Mouse (Mus musculus): Measurements from ENCODE around the gene Tstd1. TPM values are rescaled to one million over a fixed set of nuclear protein-coding genes. Genes with fewer than 3 reads are reported as not detected.

Gene Tstd1
- total and polyA plus RNA-seq, 2 experiments from 2014 or later = 2.3 TPM; not detected in 1

GRCm38 (mm10) chr1:171425126-171425525 is 6.5 kb downstream of the Tstd1 start:
- ATAC-seq = no peak
- peaks cover 3% of the 10 kb centered on the region; the same call in 1 of the 2 replicates for H3K9me3 ChIP-seq (ENCODE audit: low read length)
- DNase-seq (ENCODE audit: low spot score) = no peak
- H3K4me3 ChIP-seq (ENCODE audit: low read length) = no peak overlapping the region
- no peaks in the 10 kb centered on the region; the same call in 1 of the 2 replicates for H3K36me3 ChIP-seq (ENCODE audit: insufficient read depth, low read length)
- no peak overlapping the region for H3K9ac ChIP-seq (replicated peaks; ENCODE audit: low read length)
- no peaks in the 10 kb centered on the region for H3K4me1 ChIP-seq (ENCODE audit: insufficient read depth, low read length)
- H3K27me3 ChIP-seq (ENCODE audit: insufficient read depth, low read length) = no peaks in the 10 kb centered on the region
- WGBS = 86% methylated on average over 4 of the region's 4 CpGs
- no peak overlapping the region for H3K4me2 ChIP-seq (ENCODE audit: low read depth, low read length)
- H3K27ac ChIP-seq = no peak overlapping the region
- no peak for TF ChIP-seq CTCF (IDR thresholded peaks at IDR 0.05; ENCODE audit: low read depth)

- DNase-seq (ENCODE audit: low spot score) (no peak), ATAC-seq (no peak)
- Histone ChIP-seq H3K4me1 (ENCODE audit: insufficient read depth, low read length) (0 out of 2 replicates have a peak, but pooled peaks cover 2% of the 10 kb centered on the region), H3K4me2 (ENCODE audit: low read depth, low read length) (no peak overlapping the region), H3K27me3 (ENCODE audit: insufficient read depth, low read length) (no peaks in the 10 kb centered on the region), H3K9me3 (ENCODE audit: low read length) (peaks cover 3% of the 10 kb centered on the region; the same call in 1 of the 2 replicates), H3K36me3 (ENCODE audit: insufficient read depth, low read length) (no peaks in the 10 kb centered on the region), H3K9ac (replicated peaks; ENCODE audit: low read length) (no peak overlapping the region), H3K27ac (no peak overlapping the region), H3K4me3 (ENCODE audit: low read length) (no peak overlapping the region)
- no peak for TF ChIP-seq CTCF (IDR thresholded peaks at IDR 0.05; ENCODE audit: low read depth)
- 82% methylated on average over 5 of the region's 5 CpGs for WGBS
These were observed 13.5 kb downstream of the Tstd1 start for GRCm38 (mm10) chr1:171432158-171432557.

GRCm38 (mm10) chr1:171435288-171435814 is 16.7 kb downstream of the Tstd1 start:
- WGBS = 62% methylated on average over 7 of the region's 7 CpGs
- ATAC-seq = no peak

GRCm38 (mm10) chr1:171435974-171436373 is 17.3 kb downstream of the Tstd1 start:
- no peaks in the 10 kb centered on the region for H3K27me3 ChIP-seq (ENCODE audit: insufficient read depth, low read length)
- no peak overlapping the region for H3K4me2 ChIP-seq (ENCODE audit: low read depth, low read length)
- TF ChIP-seq CTCF (IDR thresholded peaks at IDR 0.05; ENCODE audit: low read depth) = no peak
- ATAC-seq (no peak), DNase-seq (ENCODE audit: low spot score) (no peak)
- H3K27ac ChIP-seq = no peak overlapping the region
- no peaks in the 10 kb centered on the region for H3K36me3 ChIP-seq (ENCODE audit: insufficient read depth, low read length)
- 73% methylated on average over 1 of the region's 1 CpGs for WGBS
- H3K9ac ChIP-seq (replicated peaks; ENCODE audit: low read length) = no peak overlapping the region
- H3K4me1 ChIP-seq (ENCODE audit: insufficient read depth, low read length) = 0 out of 2 replicates have a peak, but pooled peaks cover 5% of the 10 kb centered on the region
- H3K9me3 ChIP-seq (ENCODE audit: low read length) = no peaks in the 10 kb centered on the region
- no peak overlapping the region for H3K4me3 ChIP-seq (ENCODE audit: low read length)

More at GRCm38 (mm10) chr1:171435288-171435814, 16.7 kb downstream of the Tstd1 start:
- H3K4me1 ChIP-seq (ENCODE audit: insufficient read depth, low read length) = 0 out of 2 replicates have a peak, but pooled peaks cover 5% of the 10 kb centered on the region
- no peak for TF ChIP-seq CTCF (IDR thresholded peaks at IDR 0.05; ENCODE audit: low read depth)
- no peak overlapping the region for H3K9ac ChIP-seq (replicated peaks; ENCODE audit: low read length)
- no peaks in the 10 kb centered on the region for H3K9me3 ChIP-seq (ENCODE audit: low read length)
- H3K4me2 ChIP-seq (ENCODE audit: low read depth, low read length) = no peak overlapping the region
- no peak overlapping the region for H3K4me3 ChIP-seq (ENCODE audit: low read length)
- DNase-seq (ENCODE audit: low spot score) = no peak
- no peaks in the 10 kb centered on the region for H3K27me3 ChIP-seq (ENCODE audit: insufficient read depth, low read length)
- H3K36me3 ChIP-seq (ENCODE audit: insufficient read depth, low read length) = no peaks in the 10 kb centered on the region
- no peak overlapping the region for H3K27ac ChIP-seq

GRCm38 (mm10) chr1:171437264-171438013 is 18.8 kb downstream of the Tstd1 start, which contains the start of gene F11r:
Gene F11r, plus strand, starts transcription at chr1:171437535.
- no peaks in the 10 kb centered on the region for H3K36me3 ChIP-seq (ENCODE audit: insufficient read depth, low read length)
- peak within 1 kb of the TSS; percentile 51; the same call in 1 of the 2 replicates for H3K9ac ChIP-seq (replicated peaks; ENCODE audit: low read length)
- H3K4me3 ChIP-seq (ENCODE audit: low read length) = peak within 1 kb of the TSS; percentile 42
- H3K4me1 ChIP-seq (ENCODE audit: insufficient read depth, low read length) = 0 out of 2 replicates have a peak, but pooled peaks cover 5% of the 10 kb centered on the region
- ATAC-seq = peak; percentile 72
- peak; percentile 15; the same call in 1 of the 2 replicates for TF ChIP-seq CTCF (IDR thresholded peaks at IDR 0.05; ENCODE audit: low read depth)
- H3K27me3 ChIP-seq (ENCODE audit: insufficient read depth, low read length) = no peaks in the 10 kb centered on the region
- 2% methylated on average over 46 of the region's 46 CpGs for WGBS
- H3K27ac ChIP-seq = no peak within 1 kb of the TSS
- H3K9me3 ChIP-seq (ENCODE audit: low read length) = no peaks in the 10 kb centered on the region
- peak within 1 kb of the TSS; percentile 55 for H3K4me2 ChIP-seq (ENCODE audit: low read depth, low read length)
- DNase-seq (ENCODE audit: low spot score) = peak; percentile 63

- Histone ChIP-seq H3K27ac (no peak overlapping the region), H3K9ac (replicated peaks; ENCODE audit: low read length) (peak overlapping the region; percentile 51; the same call in 1 of the 2 replicates), H3K9me3 (ENCODE audit: low read length) (no peaks in the 10 kb centered on the region), H3K4me2 (ENCODE audit: low read depth, low read length) (peak overlapping the region; percentile 55), H3K4me1 (ENCODE audit: insufficient read depth, low read length) (0 out of 2 replicates have a peak, but pooled peaks cover 5% of the 10 kb centered on the region), H3K36me3 (ENCODE audit: insufficient read depth, low read length) (no peaks in the 10 kb centered on the region), H3K27me3 (ENCODE audit: insufficient read depth, low read length) (no peaks in the 10 kb centered on the region), H3K4me3 (ENCODE audit: low read length) (peak overlapping the region; percentile 42)
- WGBS = 8% methylated on average over 18 of the region's 18 CpGs
- TF ChIP-seq CTCF (IDR thresholded peaks at IDR 0.05; ENCODE audit: low read depth) = no peak
- ATAC-seq (no peak), DNase-seq (ENCODE audit: low spot score) (no peak)
These were observed 19.5 kb downstream of the Tstd1 start for GRCm38 (mm10) chr1:171438014-171438670.
